Mouse (Mus musculus) hindbrain, embryonic 11.5 days (tissue): ENCODE measurements around the gene Ddx11. TPM values are rescaled to one million over a fixed set of nuclear protein-coding genes. Genes with fewer than 3 reads are reported as not detected.

ENCODE experiments used
- ATAC-seq: fragments of 200-750 bp; cut with Nextera tagmentation; 2 replicates; pipeline ENCODE4 v1.8.0; 2017; ENCODE audit warnings: mild to moderate bottlenecking, moderate TSS enrichment, moderate library complexity; ENCODE audit not compliant: low FRiP score
- DNase-seq: peaks from one replicate; pipeline ENCODE4 v3.0.0-alpha.2; 2015; ENCODE audit warnings: low spot score
- H3K27ac ChIP-seq: fragments of 300-500 bp; sonication (generic); 2 replicates; pipeline ENCODE4 v1.5.1; 2014; ENCODE audit warnings: mild to moderate bottlenecking, low read depth, low read length
- H3K27me3 ChIP-seq: fragments of 300-500 bp; sonication (generic); 2 replicates; pipeline ENCODE4 v1.6.1; 2014; ENCODE audit warnings: mild to moderate bottlenecking, low read length, moderate library complexity, mixed read lengths; ENCODE audit not compliant: control insufficient read depth, insufficient read depth
- H3K36me3 ChIP-seq: fragments of 300-500 bp; sonication (generic); 2 replicates; pipeline ENCODE4 v1.6.1; 2014; ENCODE audit warnings: mild to moderate bottlenecking, low read length, moderate library complexity, mixed read lengths; ENCODE audit not compliant: control insufficient read depth, insufficient read depth
- H3K4me1 ChIP-seq: fragments of 300-500 bp; sonication (generic); replicated peaks from 2 replicates; pipeline ENCODE4 v1.6.1; 2014; ENCODE audit warnings: low read length, mixed read lengths; ENCODE audit not compliant: control insufficient read depth, insufficient read depth
- H3K4me2 ChIP-seq: fragments of 300-500 bp; sonication (generic); replicated peaks from 2 replicates; pipeline ENCODE4 v1.6.1; 2014; ENCODE audit warnings: mild to moderate bottlenecking, low read depth, low read length
- H3K4me3 ChIP-seq: fragments of 300-500 bp; sonication (generic); 2 replicates; pipeline ENCODE4 v1.5.1; 2014; ENCODE audit warnings: low read depth, low read length
- H3K9ac ChIP-seq: fragments of 300-500 bp; sonication (generic); 2 replicates; pipeline ENCODE4 v1.6.1; 2014; ENCODE audit warnings: low read depth, low read length
- H3K9me3 ChIP-seq: fragments of 300-500 bp; sonication (generic); 2 replicates; pipeline ENCODE4 v1.6.1; 2016; ENCODE audit warnings: low read length; ENCODE audit not compliant: control insufficient read depth
- WGBS: fragments of 180-500 bp; shearing (Covaris S2); extraction: QIAGEN DNeasy Blood & Tissue Kit; methylation state at CpG from one replicate; pipeline ENCODE4 v1.1.7; 2014; 5-methylcytosine and 5-hydroxymethylcytosine counted together
- polyA plus RNA-seq: library from polyadenylated mRNA; unstranded; fragments of >200 nt; fragmentation: Nextera tagmentation; extraction: Ambion mirVana; gene quantifications from 2 replicates; pipeline ENCODE4 v1.2.1, GENCODE M21; 2014

Ddx11 gene
- polyA plus RNA-seq, 1 experiment from 2014 or later = 17.0 TPM

GRCm38 (mm10) chr17:66107466-66107865 is 15.9 kb upstream of the Ddx11 start:
- peaks cover 4% of the 10 kb centered on the region; the same call in 1 of the 2 replicates for H3K4me1 ChIP-seq
- H3K4me2 ChIP-seq = no peak overlapping the region
- WGBS = 71% methylated on average over 8 of the region's 8 CpGs
- H3K27me3 ChIP-seq = no peaks in the 10 kb centered on the region
- no peak overlapping the region for H3K4me3 ChIP-seq
- H3K9me3 ChIP-seq = no peaks in the 10 kb centered on the region
- DNase-seq = no peak
- no peaks in the 10 kb centered on the region for H3K36me3 ChIP-seq
- H3K9ac ChIP-seq = no peak overlapping the region
- no peak overlapping the region for H3K27ac ChIP-seq
- ATAC-seq = no peak

- H3K4me1 ChIP-seq = peaks cover 4% of the 10 kb centered on the region; the same call in 1 of the 2 replicates
Observed at GRCm38 (mm10) chr17:66108198-66108597, 15.1 kb upstream of the Ddx11 start.

GRCm38 (mm10) chr17:66110746-66111145 is 12.6 kb upstream of the Ddx11 start:
- Histone ChIP-seq H3K27ac (no peak overlapping the region), H3K36me3 (no peaks in the 10 kb centered on the region), H3K4me2 (peak overlapping the region; percentile 52; the same call in 1 of the 2 replicates), H3K4me3 (peak overlapping the region; percentile 91), H3K9me3 (no peaks in the 10 kb centered on the region), H3K27me3 (no peaks in the 10 kb centered on the region), H3K9ac (peak overlapping the region; percentile 79; the same call in 1 of the 2 replicates), H3K4me1 (peaks cover 4% of the 10 kb centered on the region; the same call in 1 of the 2 replicates)
- ATAC-seq = 0 out of 2 replicates have a peak, but pooled peaks have one; percentile 16
- no peak for DNase-seq
- WGBS = 53% methylated on average over 6 of the region's 6 CpGs

More at GRCm38 (mm10) chr17:66108198-66108597, 15.1 kb upstream of the Ddx11 start:
- H3K36me3 ChIP-seq = no peaks in the 10 kb centered on the region
- no peak overlapping the region for H3K27ac ChIP-seq
- ATAC-seq (no peak), DNase-seq (no peak)
- H3K9me3 ChIP-seq = no peaks in the 10 kb centered on the region
- WGBS = 84% methylated on average over 4 of the region's 4 CpGs
- H3K4me2 ChIP-seq = no peak overlapping the region
- H3K4me3 ChIP-seq = no peak overlapping the region
- no peaks in the 10 kb centered on the region for H3K27me3 ChIP-seq
- H3K9ac ChIP-seq = no peak overlapping the region

- Histone ChIP-seq H3K4me1 (peaks cover 4% of the 10 kb centered on the region; the same call in 1 of the 2 replicates), H3K4me3 (peak within 1 kb of the TSS; percentile 91), H3K36me3 (0 out of 2 replicates have a peak, but pooled peaks cover 6% of the 10 kb centered on the region), H3K27me3 (no peaks in the 10 kb centered on the region), H3K9ac (peak within 1 kb of the TSS; percentile 79), H3K4me2 (peak within 1 kb of the TSS; percentile 52), H3K27ac (no peak within 1 kb of the TSS; the same call in 1 of the 2 replicates), H3K9me3 (no peaks in the 10 kb centered on the region)
- ATAC-seq (peak; percentile 97), DNase-seq (peak; percentile 96)
- 0% methylated on average over 40 of the region's 41 CpGs for WGBS
Observed at GRCm38 (mm10) chr17:66111402-66111959, 11.8 kb upstream of the Ddx11 start, which contains the start of gene Washc1. TSS of gene Washc1 (plus strand) at chr17:66111545.

- Histone ChIP-seq H3K27me3 (no peaks in the 10 kb centered on the region), H3K4me1 (peaks cover 4% of the 10 kb centered on the region; the same call in 1 of the 2 replicates), H3K36me3 (0 out of 2 replicates have a peak, but pooled peaks cover 6% of the 10 kb centered on the region), H3K4me2 (peak overlapping the region; percentile 52), H3K9ac (no peak overlapping the region), H3K9me3 (no peaks in the 10 kb centered on the region), H3K4me3 (peak overlapping the region; percentile 91), H3K27ac (no peak overlapping the region)
- DNase-seq = no peak
- 51% methylated on average over 4 of the region's 4 CpGs for WGBS
- ATAC-seq = no peak
Observed at GRCm38 (mm10) chr17:66112166-66112565, 11.2 kb upstream of the Ddx11 start.

GRCm38 (mm10) chr17:66118991-66119390 is 4.3 kb upstream of the Ddx11 start:
- no peak for DNase-seq

GRCm38 (mm10) chr17:66120701-66121100 is 2.6 kb upstream of the Ddx11 start:
- Histone ChIP-seq H3K27ac (no peak overlapping the region), H3K4me2 (no peak overlapping the region), H3K27me3 (no peaks in the 10 kb centered on the region), H3K9me3 (no peaks in the 10 kb centered on the region), H3K9ac (no peak overlapping the region), H3K4me3 (no peak overlapping the region), H3K36me3 (0 out of 2 replicates have a peak, but pooled peaks cover 6% of the 10 kb centered on the region), H3K4me1 (peaks cover 3% of the 10 kb centered on the region; the same call in 1 of the 2 replicates)
- no peak for ATAC-seq
- 83% methylated on average over 1 of the region's 1 CpGs for WGBS
- no peak for DNase-seq

More at GRCm38 (mm10) chr17:66118991-66119390, 4.3 kb upstream of the Ddx11 start:
- Histone ChIP-seq H3K27ac (no peak overlapping the region), H3K4me2 (no peak overlapping the region), H3K27me3 (no peaks in the 10 kb centered on the region), H3K4me1 (no peaks in the 10 kb centered on the region), H3K36me3 (0 out of 2 replicates have a peak, but pooled peaks cover 6% of the 10 kb centered on the region), H3K9ac (no peak overlapping the region), H3K4me3 (no peak overlapping the region), H3K9me3 (no peaks in the 10 kb centered on the region)
- ATAC-seq = no peak
- 95% methylated on average over 8 of the region's 8 CpGs for WGBS

GRCm38 (mm10) chr17:66123816-66124610 is 693 bp downstream of the Ddx11 start:
- ATAC-seq = no peak; the same call in 1 of the 2 replicates
- H3K36me3 ChIP-seq = no peaks in the 10 kb centered on the region
- DNase-seq = peak; percentile 40
- H3K9me3 ChIP-seq = no peaks in the 10 kb centered on the region
- H3K27me3 ChIP-seq = no peaks in the 10 kb centered on the region
- peak overlapping the region; percentile 59 for H3K4me3 ChIP-seq
- H3K4me2 ChIP-seq = peak overlapping the region; percentile 50
- no peak overlapping the region; the same call in 1 of the 2 replicates for H3K27ac ChIP-seq
- peaks cover 3% of the 10 kb centered on the region; the same call in 1 of the 2 replicates for H3K4me1 ChIP-seq
- 2% methylated on average over 20 of the region's 20 CpGs for WGBS
- H3K9ac ChIP-seq = peak overlapping the region; percentile 57
